Mouse (Mus musculus) testis, postnatal 10 days (tissue): ENCODE measurements at regions not wholly inside any gene's neighbourhood (a gene's known extent, or its start where the extent isn't known, plus 50 kb on each side); places are given as distances from the start of the nearest gene placed in this dataset.

Source experiments
- DNase-seq: peaks from one replicate; pipeline ENCODE4 v3.0.0; 2021; ENCODE audit warnings: low spot score

GRCm38 (mm10) chr6:93031812-93032330, 88.6 kb upstream of the Adamts9 start:
- DNase-seq = no peak

- DNase-seq = peak; percentile 50
Observed at GRCm38 (mm10) chr6:93026068-93027022, 83.1 kb upstream of the Adamts9 start.

DNA sequence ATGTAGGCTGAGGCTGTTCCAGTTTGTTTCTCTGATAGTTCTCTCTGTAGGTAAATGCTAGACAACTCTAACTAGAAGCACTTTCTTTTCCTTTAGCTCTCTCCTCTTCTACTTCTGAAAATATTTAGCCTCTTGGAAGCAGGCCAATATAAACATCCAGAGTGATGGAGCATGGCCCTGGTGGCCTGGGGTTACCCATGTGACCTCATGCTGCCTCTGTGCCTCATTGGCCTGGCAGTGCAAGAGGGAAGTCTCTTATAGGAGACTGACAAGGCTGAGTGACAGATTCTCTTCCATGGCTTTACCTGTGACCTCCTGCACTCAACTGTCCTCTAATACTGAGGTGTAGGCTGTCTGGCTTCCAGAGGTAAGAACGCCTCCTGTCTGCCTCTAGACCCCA, 71.2 kb upstream of the Adamts9 start:
- no peak for DNase-seq

DNA sequence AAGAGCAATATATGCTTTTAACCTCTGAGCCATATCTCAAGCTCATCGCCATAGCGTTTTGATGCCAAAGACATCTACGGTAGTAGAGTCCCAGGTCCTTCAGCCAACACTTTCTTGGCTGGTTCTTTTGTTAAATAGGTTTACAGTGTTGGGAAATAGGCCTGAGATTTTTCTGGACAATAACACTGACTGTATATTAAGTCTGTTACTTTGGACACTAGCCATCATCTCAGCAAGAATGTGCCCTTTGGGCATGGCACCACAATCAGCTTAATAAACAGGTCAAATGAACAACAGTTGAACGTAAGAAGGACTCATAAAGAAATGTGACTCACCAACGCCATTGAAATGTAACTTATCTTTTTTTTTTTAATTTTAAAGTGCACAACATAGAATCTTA, 68.6 kb upstream of the Adamts9 start:
- no peak for DNase-seq

- DNase-seq = peak; percentile 52
Observed at GRCm38 (mm10) chr6:93004587-93005240, 61.4 kb upstream of the Adamts9 start.

- no peak for DNase-seq
Observed at GRCm38 (mm10) chr6:93003812-93004211, 60.5 kb upstream of the Adamts9 start.

DNA sequence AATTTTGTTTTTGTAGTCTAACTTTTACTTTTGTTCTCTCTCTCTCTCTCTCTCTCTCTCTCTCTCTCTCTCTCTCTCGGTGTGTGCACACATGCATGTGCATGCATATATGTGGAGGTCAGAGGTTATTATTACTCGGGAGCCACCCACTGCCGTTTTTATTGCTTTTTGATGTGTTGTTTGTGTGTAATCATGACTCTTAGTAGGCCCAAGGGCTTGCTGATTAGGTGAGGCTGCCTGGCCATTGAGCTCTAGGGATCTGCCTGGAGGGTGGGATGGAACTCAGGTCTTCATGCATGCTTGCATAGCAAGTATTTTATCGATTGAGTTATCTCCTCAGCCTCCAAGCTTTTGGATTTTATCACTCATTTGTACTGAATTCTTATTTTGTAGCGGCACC, 50.4 kb upstream of the Adamts9 start:
- DNase-seq = no peak
